Mouse (Mus musculus) kidney, adult 2 months (tissue): Measurements from ENCODE around the gene Nelfcd.

Experiments used
- CTCF ChIP-seq: fragments of 200-500 bp; conservative IDR thresholded peaks from 2 replicates; pipeline ENCODE4 v1.5.1; 2011; ENCODE audit warnings: low read depth, mild to moderate bottlenecking, control low read depth, low read length, moderate library complexity, mixed read lengths; ENCODE audit not compliant: insufficient read depth, insufficient read length
- POLR2A ChIP-seq: fragments of 200-500 bp; IDR thresholded peaks from one replicate; pipeline ENCODE4 v1.6.1; 2011; ENCODE audit warnings: low read depth, low read length, control low read depth

- TF ChIP-seq CTCF (no peak), POLR2A (no peak)
Observed at GRCm38 (mm10) chr2:174410222-174410621, 5.4 kb upstream of the Nelfcd start.
